Mouse (Mus musculus) megakaryocyte, embryonic 14.5 days (primary cell): ENCODE measurements at regions not wholly inside any gene's neighbourhood (a gene's known extent, or its start where the extent isn't known, plus 50 kb on each side); places are given as distances from the start of the nearest gene placed in this dataset.

Experiments used
- H3K27me3 ChIP-seq: replicated peaks from 2 replicates; pipeline ENCODE3; 2012; ENCODE audit warnings: inconsistent platforms
- H3K36me3 ChIP-seq: replicated peaks from 2 replicates; pipeline ENCODE3; 2012; ENCODE audit warnings: low read length, inconsistent platforms, mixed read lengths
- H3K4me1 ChIP-seq: 2 replicates; pipeline ENCODE4 v1.6.1; 2012; ENCODE audit warnings: inconsistent platforms
- H3K4me3 ChIP-seq: replicated peaks from 2 replicates; pipeline ENCODE3; 2012; ENCODE audit warnings: moderate library complexity, mild to moderate bottlenecking, inconsistent platforms
- H3K9me3 ChIP-seq: 2 replicates; pipeline ENCODE4 v1.6.1; 2012; ENCODE audit warnings: inconsistent platforms
- FLI1 ChIP-seq: IDR thresholded peaks from 2 replicates; pipeline ENCODE4 v1.6.1; 2012; ENCODE audit warnings: low read length, inconsistent platforms, mixed read lengths
- GATA1 ChIP-seq: IDR thresholded peaks from 3 replicates; pipeline ENCODE4 v1.6.1; 2012; ENCODE audit warnings: mixed read lengths, low read length, inconsistent platforms, borderline replicate concordance

DNA sequence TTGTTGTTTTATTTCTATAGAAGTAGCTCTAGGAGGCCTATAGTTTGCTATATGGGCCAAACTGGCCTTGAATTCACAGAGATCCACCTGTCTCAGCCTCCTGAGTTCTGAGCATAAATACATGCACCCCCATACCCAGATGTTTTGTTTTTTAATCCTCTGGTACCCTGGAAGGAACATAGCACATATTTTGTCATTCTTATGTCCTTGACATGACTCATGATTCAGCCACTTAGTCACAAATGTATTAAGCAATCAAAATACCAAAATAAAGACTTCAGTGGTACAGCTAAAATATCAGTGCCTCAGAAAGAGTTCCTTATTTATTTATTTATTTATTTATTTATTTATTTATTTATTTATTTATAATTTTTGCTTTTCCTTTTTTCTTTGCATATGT is 1428.3 kb downstream of the Gsdmc2 start:
- H3K4me3 ChIP-seq, result no peak overlapping the region
- H3K36me3 ChIP-seq, result no peaks in the 10 kb centered on the region
- no peaks in the 10 kb centered on the region for H3K4me1 ChIP-seq
- TF ChIP-seq FLI1 (no peak), GATA1 (no peak)
- no peaks in the 10 kb centered on the region for H3K27me3 ChIP-seq
- no peaks in the 10 kb centered on the region for H3K9me3 ChIP-seq

GRCm38 (mm10) chr15:62413694-62414093 is 1431.3 kb downstream of the Gsdmc2 start:
- TF ChIP-seq GATA1, result no peak
- TF ChIP-seq FLI1, result no peak
- Histone ChIP-seq H3K27me3 (no peaks in the 10 kb centered on the region), H3K9me3 (peaks cover 3% of the 10 kb centered on the region), H3K4me3 (no peak overlapping the region), H3K36me3 (no peaks in the 10 kb centered on the region), H3K4me1 (no peaks in the 10 kb centered on the region)

DNA sequence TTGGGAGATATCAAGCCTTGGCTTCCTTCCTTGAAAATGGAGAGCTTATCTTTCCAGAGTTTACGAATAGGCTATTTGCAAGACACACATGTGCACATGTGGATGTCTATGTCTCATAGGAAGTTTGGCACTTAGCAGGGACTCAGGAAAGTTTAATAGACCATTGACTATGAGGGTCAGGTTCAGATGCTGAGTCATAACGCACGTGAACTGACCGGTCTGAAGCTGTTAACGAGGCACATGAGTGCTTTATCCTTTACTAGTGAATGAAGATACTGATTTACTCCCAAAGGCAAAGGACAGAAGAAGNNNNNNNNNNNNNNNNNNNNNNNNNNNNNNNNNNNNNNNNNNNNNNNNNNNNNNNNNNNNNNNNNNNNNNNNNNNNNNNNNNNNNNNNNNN is 1442.8 kb downstream of the Gsdmc2 start:
- H3K9me3 ChIP-seq, result peaks cover 6% of the 10 kb centered on the region; the same call in 1 of the 2 replicates
- H3K36me3 ChIP-seq, result no peaks in the 10 kb centered on the region
- no peak for TF ChIP-seq GATA1
- TF ChIP-seq FLI1, result no peak

GRCm38 (mm10) chr15:62400984-62401609 is 1443.9 kb downstream of the Gsdmc2 start:
- TF ChIP-seq GATA1 (no peak), FLI1 (no peak)
- no peaks in the 10 kb centered on the region for H3K27me3 ChIP-seq
- no peak overlapping the region for H3K4me3 ChIP-seq
- peaks cover 15% of the 10 kb centered on the region for H3K4me1 ChIP-seq
- no peaks in the 10 kb centered on the region for H3K9me3 ChIP-seq
- no peaks in the 10 kb centered on the region for H3K36me3 ChIP-seq

More for the DNA sequence above, 1442.8 kb downstream of the Gsdmc2 start:
- Histone ChIP-seq H3K4me3 (no peak overlapping the region), H3K27me3 (no peaks in the 10 kb centered on the region), H3K4me1 (peaks cover 15% of the 10 kb centered on the region)

GRCm38 (mm10) chr15:62399381-62399780 is 1445.6 kb downstream of the Gsdmc2 start:
- H3K4me1 ChIP-seq, result peaks cover 18% of the 10 kb centered on the region
- H3K9me3 ChIP-seq, result no peaks in the 10 kb centered on the region
- H3K36me3 ChIP-seq, result no peaks in the 10 kb centered on the region
- no peak overlapping the region for H3K4me3 ChIP-seq
- H3K27me3 ChIP-seq, result no peaks in the 10 kb centered on the region
- TF ChIP-seq FLI1, result no peak
- TF ChIP-seq GATA1, result no peak

- no peaks in the 10 kb centered on the region for H3K36me3 ChIP-seq
- no peaks in the 10 kb centered on the region for H3K27me3 ChIP-seq
- H3K4me1 ChIP-seq, result peaks cover 33% of the 10 kb centered on the region
- H3K9me3 ChIP-seq, result no peaks in the 10 kb centered on the region
- TF ChIP-seq FLI1 (no peak), GATA1 (no peak)
- H3K4me3 ChIP-seq, result no peak overlapping the region
Measured at GRCm38 (mm10) chr15:62397009-62397408, 1448.0 kb downstream of the Gsdmc2 start.

DNA sequence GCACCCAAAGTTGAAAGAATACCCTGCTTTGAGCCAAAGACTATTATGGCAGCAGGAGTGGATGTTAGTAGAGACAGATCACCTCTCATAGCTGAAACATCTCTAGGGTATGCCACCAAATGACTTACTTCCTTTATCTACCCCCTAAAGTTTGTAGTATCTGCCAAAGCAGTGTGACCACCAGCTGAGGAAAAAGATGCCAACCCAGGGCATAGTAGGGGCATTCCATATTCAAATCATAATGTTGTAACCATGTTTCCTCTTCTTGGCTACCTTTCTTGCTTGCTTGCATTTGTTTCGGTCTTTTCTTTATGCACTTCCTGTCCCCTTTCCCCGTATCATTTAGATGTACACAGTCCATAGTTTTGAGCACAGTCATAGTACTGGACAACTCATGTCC is 1449.6 kb downstream of the Gsdmc2 start:
- H3K4me1 ChIP-seq, result peaks cover 25% of the 10 kb centered on the region
- no peaks in the 10 kb centered on the region for H3K36me3 ChIP-seq
- TF ChIP-seq FLI1, result no peak
- TF ChIP-seq GATA1, result no peak
- no peak overlapping the region for H3K4me3 ChIP-seq
- H3K9me3 ChIP-seq, result no peaks in the 10 kb centered on the region
- no peaks in the 10 kb centered on the region for H3K27me3 ChIP-seq

GRCm38 (mm10) chr15:62393416-62393815 is 1451.6 kb downstream of the Gsdmc2 start:
- Histone ChIP-seq H3K4me1 (peaks cover 30% of the 10 kb centered on the region), H3K9me3 (no peaks in the 10 kb centered on the region), H3K27me3 (no peaks in the 10 kb centered on the region), H3K36me3 (no peaks in the 10 kb centered on the region), H3K4me3 (no peak overlapping the region)
- TF ChIP-seq FLI1 (no peak), GATA1 (no peak)

DNA sequence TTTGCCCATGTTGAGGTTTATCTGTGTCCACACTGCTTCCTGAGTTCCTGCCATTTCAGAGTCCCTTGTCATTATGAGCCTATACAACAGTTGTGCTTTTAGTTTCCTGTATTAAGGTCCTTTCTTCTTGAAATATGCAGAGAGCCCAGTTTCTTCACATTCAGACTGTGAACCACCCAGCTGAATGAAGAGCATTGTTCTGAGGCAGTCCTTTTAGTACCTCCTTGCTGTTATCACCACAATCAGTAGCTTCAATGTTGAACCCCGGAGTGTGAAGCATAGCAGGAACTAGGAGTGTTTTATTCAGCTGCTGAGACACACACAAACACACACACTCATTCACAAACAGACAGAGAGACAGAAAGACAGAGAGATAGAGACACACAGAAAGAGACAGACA is 1452.1 kb downstream of the Gsdmc2 start:
- no peaks in the 10 kb centered on the region for H3K9me3 ChIP-seq
- TF ChIP-seq GATA1 (no peak; the same call in 2 of the 3 replicates), FLI1 (no peak)
- H3K4me1 ChIP-seq, result peaks cover 30% of the 10 kb centered on the region
- H3K36me3 ChIP-seq, result no peaks in the 10 kb centered on the region
- peak overlapping the region; percentile 67 for H3K4me3 ChIP-seq
- no peaks in the 10 kb centered on the region for H3K27me3 ChIP-seq

- no peak for TF ChIP-seq FLI1
- no peak for TF ChIP-seq GATA1
- Histone ChIP-seq H3K4me3 (peak overlapping the region; percentile 67), H3K9me3 (no peaks in the 10 kb centered on the region), H3K27me3 (no peaks in the 10 kb centered on the region), H3K36me3 (no peaks in the 10 kb centered on the region), H3K4me1 (peaks cover 30% of the 10 kb centered on the region)
Measured at GRCm38 (mm10) chr15:62392381-62392780, 1452.6 kb downstream of the Gsdmc2 start.

GRCm38 (mm10) chr15:62389431-62390105 is 1455.4 kb downstream of the Gsdmc2 start:
- Histone ChIP-seq H3K4me3 (no peak overlapping the region), H3K36me3 (no peaks in the 10 kb centered on the region), H3K9me3 (no peaks in the 10 kb centered on the region), H3K4me1 (peaks cover 32% of the 10 kb centered on the region), H3K27me3 (no peaks in the 10 kb centered on the region)
- TF ChIP-seq GATA1 (no peak), FLI1 (no peak)
